Mouse (Mus musculus) granulocyte monocyte progenitor cell, adult 5-6 weeks (primary cell): ENCODE results near the gene Jrkl. TPM values are rescaled to one million over a fixed set of nuclear protein-coding genes. Genes with fewer than 3 reads are reported as not detected.

Experiments
- total RNA-seq, 2 experiments: library from RNA; stranded (forward) in 1 of 2; stranded (reverse) in 1 of 2; fragments of 200-712, 200-1000 nt in 1 of 2; fragments of >200 nt in 1 of 2; fragmentation: Nextera tagmentation in 1 of 2; gene quantifications; 2 replicates each; pipeline ENCODE4 v1.2.3; 2014 to 2017

Jrkl gene
- total RNA-seq, 2 experiments from 2014 or later = 5.3 to 6.0 TPM

Other genes starting within 250 kb of the Jrkl start
- 35.6 and 56.2 TPM in 2 replicates for gene Ccdc82, start 1.1 kb upstream of the Jrkl start, total RNA-seq (2014; fragmentation: Nextera tagmentation)
- gene Ccdc82, start 1.1 kb upstream of the Jrkl start, total RNA-seq (2017) = 38.4 and 41.8 TPM in 2 replicates
- gene Maml2, start 52.1 kb upstream of the Jrkl start, total RNA-seq (2014; fragmentation: Nextera tagmentation) = 1.4 and 2.3 TPM in 2 replicates
- 0.26 and 0.69 TPM in 2 replicates for gene Maml2, start 52.1 kb upstream of the Jrkl start, total RNA-seq (2017)
- gene Gm17571, start 200.9 kb upstream of the Jrkl start, total RNA-seq (2014; fragmentation: Nextera tagmentation) = not detected in 2 replicates
- gene Gm17571, start 200.9 kb upstream of the Jrkl start, total RNA-seq (2017) = not detected in 2 replicates